Mouse (Mus musculus): Measurements from ENCODE around the gene Alox12e. TPM values are rescaled to one million over a fixed set of nuclear protein-coding genes. Genes with fewer than 3 reads are reported as not detected.

The Alox12e gene
- polyA plus RNA-seq, 1 experiment from 2014 or later, result not detected

GRCm38 (mm10) chr11:70313833-70314232 lies 8.6 kb downstream of the Alox12e start:
- Histone ChIP-seq H3K4me2 (replicated peaks) (no peak overlapping the region), H3K9me3 (no peaks in the 10 kb centered on the region), H3K4me3 (no peak overlapping the region), H3K4me1 (no peaks in the 10 kb centered on the region), H3K36me3 (no peaks in the 10 kb centered on the region), H3K9ac (replicated peaks) (no peak overlapping the region), H3K27me3 (peaks cover 4% of the 10 kb centered on the region; the same call in 1 of the 2 replicates), H3K27ac (replicated peaks) (no peak overlapping the region)
- no peak for ATAC-seq (ENCODE audit: low FRiP score, low read depth)
- WGBS, result 48% methylated on average over 7 of the region's 7 CpGs

- H3K9ac ChIP-seq (replicated peaks), result no peak overlapping the region
- H3K27ac ChIP-seq (replicated peaks), result no peak overlapping the region
- H3K4me3 ChIP-seq, result no peak overlapping the region
- ATAC-seq (ENCODE audit: low FRiP score, low read depth), result no peak
- H3K36me3 ChIP-seq, result no peaks in the 10 kb centered on the region
- H3K4me1 ChIP-seq, result no peaks in the 10 kb centered on the region
- WGBS, result 32% methylated on average over 9 of the region's 9 CpGs
- H3K9me3 ChIP-seq, result no peaks in the 10 kb centered on the region
- H3K4me2 ChIP-seq (replicated peaks), result no peak overlapping the region
- H3K27me3 ChIP-seq, result peaks cover 17% of the 10 kb centered on the region
Observed at GRCm38 (mm10) chr11:70309341-70309740, 13.1 kb downstream of the Alox12e start.

GRCm38 (mm10) chr11:70308296-70308695 lies 14.1 kb downstream of the Alox12e start:
- WGBS, result 92% methylated on average over 2 of the region's 2 CpGs
- no peaks in the 10 kb centered on the region for H3K36me3 ChIP-seq

GRCm38 (mm10) chr11:70306159-70306558 lies 16.3 kb downstream of the Alox12e start:
- Histone ChIP-seq H3K27ac (replicated peaks) (no peak overlapping the region), H3K36me3 (no peaks in the 10 kb centered on the region), H3K4me2 (replicated peaks) (no peak overlapping the region), H3K4me1 (no peaks in the 10 kb centered on the region), H3K9ac (replicated peaks) (no peak overlapping the region), H3K9me3 (no peaks in the 10 kb centered on the region), H3K27me3 (peaks cover 17% of the 10 kb centered on the region; the same call in 1 of the 2 replicates), H3K4me3 (no peak overlapping the region)
- no peak for ATAC-seq (ENCODE audit: low FRiP score, low read depth)
- WGBS, result 75% methylated on average over 7 of the region's 7 CpGs

More at GRCm38 (mm10) chr11:70308296-70308695, 14.1 kb downstream of the Alox12e start:
- H3K27ac ChIP-seq (replicated peaks), result no peak overlapping the region
- ATAC-seq (ENCODE audit: low FRiP score, low read depth), result no peak
- H3K9ac ChIP-seq (replicated peaks), result no peak overlapping the region
- peaks cover 17% of the 10 kb centered on the region for H3K27me3 ChIP-seq
- no peaks in the 10 kb centered on the region for H3K4me1 ChIP-seq
- H3K4me3 ChIP-seq, result no peak overlapping the region
- no peak overlapping the region for H3K4me2 ChIP-seq (replicated peaks)
- H3K9me3 ChIP-seq, result no peaks in the 10 kb centered on the region

GRCm38 (mm10) chr11:70302293-70302692 lies 20.1 kb downstream of the Alox12e start:
- no peak overlapping the region for H3K9ac ChIP-seq (replicated peaks)
- H3K27me3 ChIP-seq, result peaks cover 13% of the 10 kb centered on the region; the same call in 1 of the 2 replicates
- no peak overlapping the region for H3K27ac ChIP-seq (replicated peaks)
- H3K4me2 ChIP-seq (replicated peaks), result no peak overlapping the region
- H3K4me1 ChIP-seq, result no peaks in the 10 kb centered on the region
- H3K4me3 ChIP-seq, result no peak overlapping the region
- WGBS, result 87% methylated on average over 4 of the region's 4 CpGs
- no peaks in the 10 kb centered on the region for H3K9me3 ChIP-seq
- H3K36me3 ChIP-seq, result no peaks in the 10 kb centered on the region
- ATAC-seq (ENCODE audit: low FRiP score, low read depth), result no peak

- Histone ChIP-seq H3K36me3 (no peaks in the 10 kb centered on the region), H3K27ac (replicated peaks) (no peak overlapping the region)
Observed at GRCm38 (mm10) chr11:70297836-70298454, 24.5 kb downstream of the Alox12e start.

GRCm38 (mm10) chr11:70297405-70297804 lies 25.0 kb downstream of the Alox12e start:
- no peak for ATAC-seq (ENCODE audit: low FRiP score, low read depth)
- H3K4me1 ChIP-seq, result no peaks in the 10 kb centered on the region
- no peaks in the 10 kb centered on the region for H3K9me3 ChIP-seq
- H3K9ac ChIP-seq (replicated peaks), result no peak overlapping the region
- H3K27ac ChIP-seq (replicated peaks), result no peak overlapping the region
- WGBS, result 58% methylated on average over 4 of the region's 4 CpGs
- no peaks in the 10 kb centered on the region for H3K36me3 ChIP-seq
- H3K4me3 ChIP-seq, result no peak overlapping the region
- H3K27me3 ChIP-seq, result no peaks in the 10 kb centered on the region
- H3K4me2 ChIP-seq (replicated peaks), result no peak overlapping the region

More at GRCm38 (mm10) chr11:70297836-70298454, 24.5 kb downstream of the Alox12e start:
- WGBS, result 73% methylated on average over 12 of the region's 12 CpGs
- no peaks in the 10 kb centered on the region for H3K4me1 ChIP-seq
- no peak overlapping the region for H3K4me2 ChIP-seq (replicated peaks)
- H3K9me3 ChIP-seq, result no peaks in the 10 kb centered on the region
- ATAC-seq (ENCODE audit: low FRiP score, low read depth), result no peak
- no peak overlapping the region for H3K4me3 ChIP-seq
- H3K9ac ChIP-seq (replicated peaks), result no peak overlapping the region
- no peaks in the 10 kb centered on the region for H3K27me3 ChIP-seq

GRCm38 (mm10) chr11:70293881-70294280 lies 28.5 kb downstream of the Alox12e start:
- no peaks in the 10 kb centered on the region for H3K36me3 ChIP-seq
- 90% methylated on average over 6 of the region's 6 CpGs for WGBS
- H3K27ac ChIP-seq (replicated peaks), result no peak overlapping the region
- ATAC-seq (ENCODE audit: low FRiP score, low read depth), result no peak
- H3K4me2 ChIP-seq (replicated peaks), result no peak overlapping the region
- no peaks in the 10 kb centered on the region for H3K27me3 ChIP-seq
- H3K4me1 ChIP-seq, result no peaks in the 10 kb centered on the region
- H3K4me3 ChIP-seq, result no peak overlapping the region
- no peak overlapping the region for H3K9ac ChIP-seq (replicated peaks)
- no peaks in the 10 kb centered on the region for H3K9me3 ChIP-seq

- no peaks in the 10 kb centered on the region for H3K36me3 ChIP-seq
- no peaks in the 10 kb centered on the region for H3K27me3 ChIP-seq
- ATAC-seq (ENCODE audit: low FRiP score, low read depth), result no peak
- no peak overlapping the region for H3K9ac ChIP-seq (replicated peaks)
- WGBS, result 84% methylated on average over 6 of the region's 6 CpGs
- H3K4me3 ChIP-seq, result no peak overlapping the region
- H3K4me1 ChIP-seq, result no peaks in the 10 kb centered on the region
- H3K27ac ChIP-seq (replicated peaks), result no peak overlapping the region
- H3K9me3 ChIP-seq, result no peaks in the 10 kb centered on the region
- H3K4me2 ChIP-seq (replicated peaks), result no peak overlapping the region
Observed at GRCm38 (mm10) chr11:70291235-70291634, 31.2 kb downstream of the Alox12e start.

GRCm38 (mm10) chr11:70289236-70289635 lies 33.2 kb downstream of the Alox12e start:
- no peak overlapping the region for H3K4me3 ChIP-seq
- H3K4me1 ChIP-seq, result no peaks in the 10 kb centered on the region
- ATAC-seq (ENCODE audit: low FRiP score, low read depth), result no peak
- no peak overlapping the region for H3K27ac ChIP-seq (replicated peaks)
- no peaks in the 10 kb centered on the region for H3K27me3 ChIP-seq
- H3K9me3 ChIP-seq, result no peaks in the 10 kb centered on the region
- no peak overlapping the region for H3K4me2 ChIP-seq (replicated peaks)
- WGBS, result 35% methylated on average over 6 of the region's 6 CpGs
- H3K36me3 ChIP-seq, result no peaks in the 10 kb centered on the region
- H3K9ac ChIP-seq (replicated peaks), result no peak overlapping the region

GRCm38 (mm10) chr11:70288102-70288501 lies 34.3 kb downstream of the Alox12e start:
- no peak overlapping the region for H3K4me2 ChIP-seq (replicated peaks)
- H3K27ac ChIP-seq (replicated peaks), result no peak overlapping the region
- H3K4me3 ChIP-seq, result no peak overlapping the region
- H3K9ac ChIP-seq (replicated peaks), result no peak overlapping the region
- no peaks in the 10 kb centered on the region for H3K36me3 ChIP-seq
- WGBS, result 91% methylated on average over 10 of the region's 10 CpGs
- no peaks in the 10 kb centered on the region for H3K27me3 ChIP-seq
- no peaks in the 10 kb centered on the region for H3K4me1 ChIP-seq
- H3K9me3 ChIP-seq, result no peaks in the 10 kb centered on the region
- no peak for ATAC-seq (ENCODE audit: low FRiP score, low read depth)

GRCm38 (mm10) chr11:70285686-70286085 lies 36.7 kb downstream of the Alox12e start:
- H3K9ac ChIP-seq (replicated peaks), result no peak overlapping the region
- H3K9me3 ChIP-seq, result no peaks in the 10 kb centered on the region
- no peaks in the 10 kb centered on the region for H3K4me1 ChIP-seq
- no peaks in the 10 kb centered on the region for H3K36me3 ChIP-seq
- no peak overlapping the region for H3K4me2 ChIP-seq (replicated peaks)
- ATAC-seq (ENCODE audit: low FRiP score, low read depth), result no peak
- H3K27me3 ChIP-seq, result no peaks in the 10 kb centered on the region
- H3K4me3 ChIP-seq, result no peak overlapping the region
- H3K27ac ChIP-seq (replicated peaks), result no peak overlapping the region
- 86% methylated on average over 5 of the region's 5 CpGs for WGBS

- H3K9ac ChIP-seq (replicated peaks), result no peak overlapping the region
- no peaks in the 10 kb centered on the region for H3K27me3 ChIP-seq
- no peaks in the 10 kb centered on the region for H3K9me3 ChIP-seq
- WGBS, result 85% methylated on average over 3 of the region's 3 CpGs
- no peaks in the 10 kb centered on the region for H3K4me1 ChIP-seq
- no peak overlapping the region for H3K4me2 ChIP-seq (replicated peaks)
- no peak overlapping the region for H3K27ac ChIP-seq (replicated peaks)
- no peak overlapping the region for H3K4me3 ChIP-seq
- no peak for ATAC-seq (ENCODE audit: low FRiP score, low read depth)
- no peaks in the 10 kb centered on the region for H3K36me3 ChIP-seq
Observed at GRCm38 (mm10) chr11:70284757-70285156, 37.7 kb downstream of the Alox12e start.

Measured in midbrain, embryonic 12.5 days (tissue).